Mouse (Mus musculus) megakaryocyte progenitor cell, adult 5-6 weeks (primary cell): Measurements from ENCODE around the gene Mbnl2. TPM values are rescaled to one million over a fixed set of nuclear protein-coding genes. Genes with fewer than 3 reads are reported as not detected.

Experiments
- ATAC-seq: replicated peaks from 2 replicates; pipeline ENCODE4 v1.8.0; 2016; ENCODE audit warnings: mild to moderate bottlenecking, moderate TSS enrichment, inconsistent platforms; ENCODE audit not compliant: poor library complexity
- total RNA-seq, 2 experiments: library from RNA; stranded (forward) in 1 of 2; stranded (reverse) in 1 of 2; fragments of 157-497, 149-512 nt in 1 of 2; fragments of 200-1000 nt in 1 of 2; gene quantifications; 2 replicates each; pipeline versions ENCODE4 v1.2.3 to v1.2.4; 2015 to 2017

The Mbnl2 gene
- total RNA-seq, 2 experiments from 2014 or later, result 63.2 to 97.8 TPM

- no peak for ATAC-seq
These were observed 102.5 kb downstream of the Mbnl2 start for GRCm38 (mm10) chr14:120378002-120378401.

GRCm38 (mm10) chr14:120379716-120380115 is 104.2 kb downstream of the Mbnl2 start:
- ATAC-seq, result peak; percentile 95

- ATAC-seq, result no peak
These were observed 106.1 kb downstream of the Mbnl2 start for GRCm38 (mm10) chr14:120381378-120382134.

- ATAC-seq, result peak; percentile 42
These were observed 106.7 kb downstream of the Mbnl2 start for GRCm38 (mm10) chr14:120382179-120382578.

GRCm38 (mm10) chr14:120383186-120383851 is 107.8 kb downstream of the Mbnl2 start:
- no peak for ATAC-seq

- ATAC-seq, result no peak
These were observed 109.1 kb downstream of the Mbnl2 start for GRCm38 (mm10) chr14:120384615-120385014.

GRCm38 (mm10) chr14:120387293-120387692 is 111.8 kb downstream of the Mbnl2 start:
- peak; percentile 65 for ATAC-seq

GRCm38 (mm10) chr14:120388818-120389691 is 113.6 kb downstream of the Mbnl2 start:
- no peak for ATAC-seq

- ATAC-seq, result no peak
These were observed 114.9 kb downstream of the Mbnl2 start for GRCm38 (mm10) chr14:120390231-120390944.

GRCm38 (mm10) chr14:120391701-120392100 is 116.2 kb downstream of the Mbnl2 start:
- ATAC-seq, result no peak

- no peak for ATAC-seq
These were observed 117.0 kb downstream of the Mbnl2 start for GRCm38 (mm10) chr14:120392441-120392840.

GRCm38 (mm10) chr14:120393441-120393840 is 118.0 kb downstream of the Mbnl2 start:
- no peak for ATAC-seq

- no peak for ATAC-seq
These were observed 118.7 kb downstream of the Mbnl2 start for GRCm38 (mm10) chr14:120394216-120394615.

- ATAC-seq, result peak; percentile 66
These were observed 119.4 kb downstream of the Mbnl2 start for GRCm38 (mm10) chr14:120394827-120395226.

GRCm38 (mm10) chr14:120395501-120395900 is 120.0 kb downstream of the Mbnl2 start:
- ATAC-seq, result no peak

- peak; percentile 92 for ATAC-seq
These were observed 122.6 kb downstream of the Mbnl2 start for GRCm38 (mm10) chr14:120397871-120398647.

- no peak for ATAC-seq
These were observed 124.1 kb downstream of the Mbnl2 start for GRCm38 (mm10) chr14:120399614-120400013.

- no peak for ATAC-seq
These were observed 125.7 kb downstream of the Mbnl2 start for GRCm38 (mm10) chr14:120401158-120401557.

- ATAC-seq, result no peak
These were observed 127.2 kb downstream of the Mbnl2 start for GRCm38 (mm10) chr14:120402715-120403114.

- ATAC-seq, result 0 out of 2 replicates have a peak, but pooled peaks have one; percentile 6
These were observed 128.9 kb downstream of the Mbnl2 start for GRCm38 (mm10) chr14:120404364-120404763.
